Mouse (Mus musculus): Measurements from ENCODE around the gene Slc22a1.
"Not testable (repeated sequence)": the region's sequence is repeated elsewhere in the genome, so short reads cannot be mapped to it uniquely, and the experiment has no call there.

The Slc22a1 gene

DNA sequence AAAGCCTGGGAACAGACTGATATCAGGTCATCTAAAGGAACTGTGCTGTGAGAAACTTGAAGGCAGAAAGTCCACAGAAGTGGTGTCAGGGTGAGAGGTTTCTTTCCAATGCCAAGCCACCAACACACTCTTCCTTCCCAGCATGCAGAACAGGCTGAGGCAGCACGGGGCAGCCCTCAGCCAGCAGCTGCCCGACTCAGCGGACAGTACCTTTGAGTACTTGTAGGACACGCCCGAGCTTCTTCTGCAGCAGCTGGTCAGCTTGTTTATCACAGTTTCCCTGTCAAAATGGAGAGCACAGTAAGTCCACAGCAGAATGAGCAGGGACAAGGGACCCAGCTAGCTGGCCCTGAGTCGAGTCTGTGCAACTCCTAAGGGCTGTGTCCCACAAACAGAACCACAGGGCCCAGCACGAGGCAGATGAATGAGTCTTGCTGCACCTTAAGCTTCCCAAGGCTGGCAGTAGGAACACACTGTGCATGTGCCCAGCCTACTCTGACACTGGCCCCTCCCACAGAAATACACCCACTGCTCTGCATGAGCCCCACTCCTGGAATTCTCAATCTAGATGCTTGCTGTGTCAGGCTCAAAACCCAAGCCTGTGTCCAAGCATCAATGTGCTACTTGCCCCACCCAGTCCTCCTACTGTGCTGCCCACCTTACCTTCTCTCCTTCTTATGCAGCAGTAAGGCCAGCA, 9.4 kb upstream of the Slc22a1 start:
- DNase-seq (ENCODE audit: low spot score in 2 of 2): no peak

DNA sequence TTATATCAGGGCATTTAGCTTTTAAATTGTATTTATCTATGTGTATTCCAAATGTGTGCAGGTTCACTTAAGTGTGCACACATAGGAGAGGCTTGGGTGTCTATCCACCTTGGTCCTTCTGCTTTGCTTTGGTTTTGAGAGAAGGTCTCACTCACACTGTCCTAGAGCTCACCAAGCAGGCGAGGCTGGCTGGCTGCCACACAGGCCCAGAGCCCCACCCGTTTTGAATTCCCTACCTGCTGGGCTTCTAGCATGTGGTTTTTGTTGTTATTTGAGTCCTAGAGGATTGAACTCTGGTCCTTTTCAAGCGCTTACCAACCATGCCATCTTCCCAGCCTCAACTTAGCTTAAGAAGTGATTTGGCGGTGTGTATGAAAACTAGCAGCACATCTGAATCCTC, 8.8 kb upstream of the Slc22a1 start:
- DNase-seq (ENCODE audit: low spot score in 2 of 2): no peak

DNA sequence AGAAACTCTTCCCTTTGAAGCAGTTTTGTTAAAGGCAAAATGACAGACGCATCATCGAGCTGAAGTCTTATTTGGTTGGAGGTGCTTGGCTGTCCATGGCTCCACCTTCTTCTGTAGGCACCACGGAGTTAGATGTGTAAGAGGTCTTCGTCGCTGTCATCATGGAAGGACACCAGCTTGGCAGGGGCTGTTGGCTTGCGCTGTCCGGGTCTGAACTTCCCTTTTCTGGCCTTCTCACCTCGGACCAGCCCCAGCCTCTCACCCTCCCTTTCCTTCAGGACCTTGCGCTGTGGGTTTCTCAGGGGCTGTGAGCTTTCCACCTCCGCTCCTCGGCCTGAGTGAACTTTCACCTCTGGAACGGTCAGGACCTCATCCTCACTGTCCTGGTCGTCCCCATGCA, 8.0 kb upstream of the Slc22a1 start:
- DNase-seq (ENCODE audit: low spot score in 2 of 2): no peak

DNA sequence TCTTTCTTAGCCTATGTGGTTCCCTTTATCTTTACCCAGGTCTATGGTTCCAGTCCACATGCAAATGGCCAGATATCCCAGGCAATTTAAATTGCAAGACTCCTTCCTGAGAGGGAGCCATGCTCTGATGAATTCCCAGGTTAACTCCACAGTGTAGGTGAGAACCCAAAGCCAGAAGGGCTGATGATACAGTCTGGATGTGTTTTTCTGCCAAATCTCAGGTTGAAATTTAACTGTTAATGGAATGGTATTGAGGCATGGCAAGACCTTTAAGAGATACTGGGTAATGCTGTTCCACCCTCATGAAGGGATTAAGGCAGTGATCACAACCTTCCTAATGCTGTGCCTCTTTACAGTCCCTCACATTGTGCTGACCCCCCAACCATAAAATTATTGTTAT, 2.6 kb upstream of the Slc22a1 start:
- DNase-seq (ENCODE audit: low spot score in 2 of 2): no peak

DNA sequence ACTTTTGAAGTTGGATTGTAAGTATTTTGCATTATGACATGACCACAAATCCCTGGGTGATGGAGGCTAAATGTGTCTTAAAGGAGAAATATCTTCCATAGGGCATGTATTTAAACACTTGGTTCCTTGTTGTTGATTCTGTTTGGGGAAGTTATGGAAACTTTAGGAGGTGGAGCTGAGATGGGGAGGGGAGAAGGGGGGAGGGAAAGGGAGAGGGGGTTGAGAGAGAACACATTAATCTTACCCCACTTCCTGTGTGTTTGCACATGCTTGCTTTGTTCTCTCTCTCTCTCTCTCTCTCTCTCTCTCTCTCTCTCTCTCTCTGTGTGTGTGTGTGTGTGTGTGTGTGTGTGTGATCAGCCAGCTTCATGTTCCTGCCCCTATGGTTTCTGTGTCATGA, 1.5 kb upstream of the Slc22a1 start:
- DNase-seq (ENCODE audit: low spot score in 2 of 2): no peak

DNA sequence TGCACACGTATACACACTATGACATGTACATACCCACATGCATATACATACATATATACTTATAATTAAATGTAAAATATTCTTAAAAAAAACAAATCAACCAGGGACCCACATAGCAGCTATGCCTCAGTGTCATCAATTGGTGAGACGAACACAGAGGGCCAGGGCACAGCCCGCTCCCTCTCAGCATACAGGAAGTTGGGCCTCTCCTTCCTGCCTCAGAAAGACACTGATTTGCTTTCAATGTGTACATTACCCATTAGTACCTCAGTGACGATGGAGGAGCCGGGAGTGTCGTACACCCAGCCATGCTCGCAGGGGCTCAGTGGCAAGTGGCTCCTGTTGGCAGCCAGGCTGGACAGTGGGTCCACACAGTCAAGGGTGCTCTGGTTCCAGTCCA, 649 bp downstream of the Slc22a1 start:
- not testable (repeated sequence) for DNase-seq (ENCODE audit: low spot score in 2 of 2)

DNA sequence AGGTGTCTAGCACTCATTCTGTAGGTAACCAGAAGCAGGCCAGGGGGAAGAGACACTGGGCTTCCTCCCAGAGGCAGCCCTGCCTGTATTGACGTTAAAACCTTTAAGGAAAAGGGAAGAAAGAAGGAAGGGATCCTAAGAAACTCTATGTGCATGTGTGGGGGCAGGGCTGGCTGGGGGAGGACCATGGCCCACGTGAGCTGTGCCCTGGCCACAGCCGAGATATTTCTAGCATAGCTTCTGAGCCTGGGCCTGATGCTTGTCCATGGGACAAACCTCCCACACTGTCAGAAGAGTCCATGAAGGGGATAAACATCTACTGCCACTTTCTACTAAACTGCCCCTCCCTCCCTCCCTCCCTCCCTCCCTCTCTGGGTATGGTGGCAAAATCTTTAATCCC, 1.8 kb downstream of the Slc22a1 start:
- no peak for DNase-seq (ENCODE audit: low spot score in 2 of 2)

DNA sequence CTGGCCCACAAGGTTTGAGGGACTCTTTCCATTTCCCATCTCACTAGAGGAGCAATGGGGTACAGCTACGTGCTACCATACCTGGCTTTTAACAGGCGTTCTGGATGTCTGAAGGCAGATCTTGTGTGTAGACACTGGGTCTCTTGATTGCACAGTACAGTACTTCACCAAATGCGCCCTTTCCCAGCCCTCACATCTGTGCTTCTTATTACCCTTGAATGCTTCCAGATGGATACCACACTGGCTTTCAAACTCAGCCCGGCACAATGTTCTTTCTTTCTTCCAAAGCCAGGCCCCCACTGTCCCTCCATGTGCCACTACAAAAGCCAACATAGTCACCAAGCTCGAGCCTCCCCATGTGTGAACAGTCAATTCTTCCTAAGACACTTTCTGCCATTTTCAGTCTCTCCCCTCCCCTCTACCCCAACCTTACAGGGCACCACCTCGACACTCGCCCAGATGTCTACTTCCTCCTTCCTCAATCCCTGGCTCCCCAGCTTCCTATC, 3.3 kb downstream of the Slc22a1 start:
- DNase-seq (ENCODE audit: low spot score in 2 of 2): no peak

DNA sequence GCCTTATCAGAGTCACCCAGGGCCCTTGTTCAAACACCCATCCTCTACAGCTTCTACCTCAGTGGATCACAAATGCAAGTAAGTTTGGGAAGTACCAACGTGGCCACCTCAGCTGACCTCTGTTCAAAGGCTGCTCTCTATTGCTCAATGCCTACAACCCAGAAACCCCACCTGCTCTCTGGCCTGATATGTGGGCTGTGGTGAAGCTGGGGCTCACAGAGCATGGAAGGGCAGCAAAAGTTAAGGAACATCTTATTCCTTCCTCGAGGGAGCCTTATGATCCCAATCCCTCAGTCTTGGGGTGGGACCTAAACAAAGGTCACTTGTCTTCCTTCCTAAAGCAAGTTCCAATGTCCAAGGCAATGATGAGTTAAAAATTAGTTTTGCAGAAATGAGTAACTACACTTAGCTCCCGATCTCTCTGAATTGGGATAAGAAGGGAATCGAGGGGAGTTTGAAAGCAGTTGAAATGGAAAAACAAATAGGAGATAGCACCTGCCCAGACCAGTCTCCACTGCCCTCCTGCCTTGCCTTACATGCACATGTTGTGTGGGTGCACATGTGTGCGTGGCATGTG, 4.5 kb downstream of the Slc22a1 start:
- DNase-seq (ENCODE audit: low spot score in 2 of 2): no peak

DNA sequence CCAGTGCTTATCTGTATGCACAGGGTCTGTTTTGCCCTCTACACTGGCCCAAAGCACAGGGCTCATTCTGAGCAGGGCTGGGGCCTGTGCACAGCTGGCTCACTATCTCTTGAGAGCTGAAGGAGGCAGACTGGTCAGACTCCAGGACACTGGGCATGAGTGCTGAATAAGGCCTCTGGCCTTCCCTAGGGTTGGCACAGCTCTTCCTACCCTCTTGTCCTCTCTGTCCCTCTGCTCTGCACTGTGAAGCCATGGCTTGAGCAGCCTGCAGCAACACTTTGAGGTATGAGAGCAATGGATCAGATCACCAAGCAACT, 6.3 kb downstream of the Slc22a1 start:
- DNase-seq (ENCODE audit: low spot score in 2 of 2): no peak

DNA sequence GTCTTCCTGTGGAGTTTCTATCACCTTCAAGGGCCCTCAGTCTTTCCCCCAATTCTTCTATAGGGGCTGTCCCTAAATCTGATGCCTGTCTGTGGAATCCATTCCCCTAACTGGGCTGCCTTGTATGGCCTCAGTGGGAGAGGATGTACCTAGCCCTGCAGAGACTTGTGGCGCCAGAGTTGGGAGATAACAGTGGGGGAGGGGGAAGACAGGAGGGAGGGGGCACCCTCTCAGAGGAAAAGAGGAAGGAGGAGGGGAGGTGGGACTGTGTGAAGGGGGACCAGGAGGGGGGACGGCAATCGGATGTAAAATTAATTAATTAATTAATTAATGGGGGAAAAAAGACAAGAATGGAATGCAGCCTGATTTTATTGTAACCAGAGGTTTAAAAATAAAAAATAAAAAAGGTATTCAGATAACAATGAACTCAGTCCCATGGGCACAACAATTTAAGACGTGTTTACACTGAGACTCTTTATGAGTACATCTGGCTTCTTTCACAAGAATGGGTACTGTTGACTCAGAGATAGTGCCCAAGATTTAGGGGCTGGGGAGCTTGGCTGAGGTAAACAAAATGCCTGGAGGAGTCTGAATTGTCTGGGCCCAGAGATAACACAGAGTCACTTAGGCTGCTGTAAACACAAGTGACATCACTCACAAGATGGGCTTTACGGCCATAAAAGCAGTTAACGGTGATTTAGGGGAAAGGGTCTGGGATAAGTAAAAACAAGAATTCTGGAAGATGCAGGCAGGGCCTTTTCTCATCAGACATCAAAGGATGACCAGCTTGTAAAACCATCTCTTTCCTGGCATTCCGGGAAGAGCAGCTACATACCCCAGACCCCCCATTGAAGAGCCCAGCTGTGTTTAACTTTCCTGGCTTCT, 6.9 kb downstream of the Slc22a1 start:
- DNase-seq (ENCODE audit: low spot score in 2 of 2): no peak

DNA sequence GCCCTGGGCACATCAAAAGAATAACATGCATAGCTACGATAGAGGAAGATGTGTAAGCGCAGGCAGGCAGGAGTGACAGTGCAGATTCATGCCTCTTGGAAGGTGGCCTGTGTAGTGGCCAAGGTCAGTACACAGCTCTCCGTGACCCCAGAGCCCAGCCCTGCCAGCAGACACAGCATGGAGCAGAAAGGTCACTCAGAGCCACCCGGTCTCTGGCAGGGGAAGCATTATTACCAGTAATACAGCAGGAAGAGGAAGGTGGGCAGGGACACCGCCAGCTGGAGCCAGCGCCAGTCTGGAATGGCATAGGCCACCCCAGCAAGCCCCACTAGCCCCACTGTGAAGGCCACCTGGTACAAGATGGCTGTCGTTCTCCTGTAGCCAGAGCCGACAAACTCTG, 11.5 kb downstream of the Slc22a1 start:
- DNase-seq (ENCODE audit: low spot score in 2 of 2): no peak

DNA sequence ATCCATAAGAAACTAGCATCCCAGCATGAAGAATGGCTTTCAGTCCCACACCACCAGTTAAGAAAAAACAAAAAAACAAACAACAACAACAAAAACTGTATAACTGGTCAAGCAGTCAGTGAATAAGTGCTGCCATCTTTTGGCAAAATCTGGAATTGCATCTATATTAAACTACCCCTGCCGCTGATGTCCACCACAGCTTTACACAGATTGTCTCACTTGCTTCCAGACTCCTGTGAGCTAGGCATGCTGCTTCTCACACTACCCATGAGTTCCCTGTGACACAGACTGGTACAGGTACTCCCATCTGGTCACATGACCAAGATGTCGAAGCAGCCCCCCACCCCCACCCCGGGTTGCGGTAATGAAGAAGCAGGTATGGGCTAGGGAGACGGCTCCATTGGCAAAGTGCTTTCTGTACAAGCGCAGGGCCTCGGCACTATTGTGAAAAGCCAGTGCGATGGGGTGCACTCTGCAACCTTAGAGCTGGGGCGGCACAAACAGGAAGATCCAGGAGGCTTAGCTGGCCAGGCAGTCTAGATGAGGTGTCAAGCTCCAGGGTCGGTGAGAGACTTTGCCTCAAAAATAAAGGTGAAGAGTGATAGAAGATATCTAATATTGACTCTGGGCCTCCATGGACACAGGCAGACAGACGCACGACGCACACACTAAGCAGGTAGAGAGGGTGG, 14.9 kb downstream of the Slc22a1 start:
- DNase-seq (ENCODE audit: low spot score in 2 of 2): no peak

DNA sequence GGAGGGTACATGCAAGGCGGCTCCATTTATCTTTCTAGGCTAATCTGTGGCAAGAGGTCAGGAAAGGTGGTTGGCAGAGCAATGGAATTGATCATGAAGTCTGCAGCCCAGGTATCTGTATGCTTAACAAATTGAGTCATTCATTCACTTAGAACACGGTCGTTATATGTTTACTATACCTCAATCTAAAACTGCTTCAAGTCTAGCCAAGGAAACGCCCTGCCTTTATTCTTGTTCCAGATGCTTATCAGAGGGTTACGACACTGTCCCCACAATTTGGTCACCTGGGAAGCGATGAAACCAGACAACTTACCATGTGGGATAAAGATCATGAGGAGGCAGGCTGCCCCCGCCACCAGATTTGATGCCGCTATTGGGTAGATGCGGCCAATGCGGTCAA, 16.4 kb downstream of the Slc22a1 start:
- no peak for DNase-seq (ENCODE audit: low spot score in 2 of 2)

DNA sequence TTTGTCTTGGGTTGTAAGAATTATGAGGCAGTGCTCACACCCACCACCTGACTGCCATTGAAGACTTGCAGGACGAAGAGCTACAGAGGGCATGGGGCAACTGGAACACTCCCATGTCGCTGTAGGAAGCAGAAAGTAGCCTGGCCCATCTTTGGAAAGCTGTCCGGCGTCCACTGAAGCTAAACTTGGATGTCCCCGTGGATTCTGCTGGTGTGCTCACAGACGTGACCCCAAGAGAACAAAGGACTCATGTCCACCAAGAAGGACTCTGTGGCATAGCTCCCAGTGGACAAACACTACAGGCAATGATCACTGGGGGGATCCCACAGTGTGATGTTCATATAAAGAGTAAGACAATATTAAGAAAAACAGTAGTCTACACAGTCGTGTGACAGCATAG, 16.8 kb downstream of the Slc22a1 start:
- no peak for DNase-seq (ENCODE audit: low spot score in 2 of 2)

DNA sequence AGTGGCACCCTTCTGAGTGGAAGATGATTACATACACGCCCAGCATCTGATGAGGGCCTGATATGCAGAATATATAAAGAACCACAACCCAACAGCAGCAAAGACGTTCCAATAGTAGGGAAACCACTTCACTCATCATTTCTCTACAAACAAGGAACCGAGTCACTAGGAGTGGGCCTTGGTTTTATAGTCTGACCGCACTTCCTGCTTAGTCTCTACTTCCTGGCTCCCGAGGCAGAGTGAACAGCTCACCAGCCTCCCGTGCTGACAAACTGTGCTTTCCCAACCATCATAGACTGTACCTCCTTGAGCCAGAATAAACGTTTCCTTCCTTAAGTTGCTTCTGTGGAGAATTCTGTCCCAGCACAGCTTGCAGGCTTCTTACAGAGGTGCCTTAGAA, 19.8 kb downstream of the Slc22a1 start:
- DNase-seq (ENCODE audit: low spot score in 2 of 2): no peak

DNA sequence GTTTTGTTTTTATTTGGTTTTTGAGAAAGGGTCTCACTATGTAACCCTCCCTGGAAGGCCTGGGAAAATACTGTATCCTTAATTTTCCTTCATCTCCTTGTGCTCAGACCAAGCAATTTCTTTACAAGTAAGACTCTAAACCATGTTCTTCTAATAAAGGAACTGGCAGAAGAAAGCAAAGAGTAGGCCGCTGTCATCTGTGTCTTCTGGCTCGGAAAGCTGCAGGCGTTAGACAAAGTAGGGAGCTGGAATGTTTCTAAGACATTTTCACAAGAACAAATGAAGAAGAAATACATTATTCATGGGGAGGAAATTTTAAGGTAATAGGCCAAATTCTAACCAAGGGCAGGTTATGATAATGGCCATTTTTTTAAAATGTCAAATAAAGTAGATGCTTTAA, 21.6 kb downstream of the Slc22a1 start:
- DNase-seq (ENCODE audit: low spot score in 2 of 2): no peak

DNA sequence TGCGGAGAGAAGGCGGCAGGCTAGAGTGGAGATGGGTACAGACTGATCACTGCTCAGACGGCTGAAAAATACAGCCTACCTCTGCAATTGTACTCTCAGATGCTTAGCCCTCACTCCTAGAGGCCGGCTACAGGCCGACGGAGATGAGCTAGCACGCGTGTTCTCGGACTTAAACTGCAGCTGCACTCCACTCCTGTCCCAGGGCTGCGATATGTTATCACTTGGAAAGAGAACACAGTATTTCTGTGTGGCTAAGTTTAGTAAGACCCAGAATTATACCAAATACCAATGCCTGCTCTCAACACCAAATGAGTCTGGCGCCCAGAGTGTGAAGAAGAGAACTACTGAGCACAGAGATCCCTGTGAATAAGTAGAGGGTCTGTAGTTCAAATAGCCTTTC, 23.0 kb downstream of the Slc22a1 start:
- DNase-seq (ENCODE audit: low spot score in 2 of 2): no peak

DNA sequence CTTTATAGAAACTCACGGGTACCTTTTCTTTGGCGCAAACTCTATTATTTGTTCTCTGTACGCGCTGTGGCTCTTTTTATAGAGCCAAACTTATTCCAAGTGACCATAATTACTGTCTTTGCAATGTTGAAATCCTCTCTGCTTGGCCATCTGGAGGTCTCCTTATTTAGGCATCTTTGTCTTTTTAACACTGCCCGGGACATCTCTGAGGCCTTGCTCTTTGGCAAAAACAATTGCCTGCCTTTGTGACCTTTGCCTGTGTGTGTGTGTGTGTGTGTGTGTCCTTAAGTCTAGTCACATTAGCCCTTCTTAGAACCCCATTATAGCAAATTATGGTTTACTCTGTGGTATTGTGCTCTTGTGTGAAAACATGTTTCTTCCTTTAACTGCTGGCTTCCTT, 30.2 kb downstream of the Slc22a1 start:
- DNase-seq (ENCODE audit: low spot score in 2 of 2): no peak

DNA sequence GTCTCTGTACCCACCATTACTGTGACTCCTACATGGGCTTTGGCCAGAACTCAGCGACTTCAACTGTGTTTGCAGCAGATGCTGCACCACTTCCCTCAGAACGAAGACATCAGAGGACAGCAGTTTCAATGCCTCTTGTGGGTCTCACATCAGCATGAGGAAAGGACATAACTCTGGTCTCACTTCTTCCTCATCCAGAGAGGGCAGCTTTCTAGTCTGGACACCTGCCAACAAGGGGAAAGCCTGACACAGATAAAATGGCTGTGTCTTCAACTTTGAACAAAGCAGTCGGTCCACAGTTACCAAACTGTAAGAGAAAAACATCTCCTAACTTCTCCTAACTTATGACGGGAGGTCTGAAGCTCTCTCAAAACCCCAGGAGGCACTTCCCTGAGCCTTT, 34.5 kb downstream of the Slc22a1 start:
- DNase-seq (ENCODE audit: low spot score in 2 of 2): no peak

DNA sequence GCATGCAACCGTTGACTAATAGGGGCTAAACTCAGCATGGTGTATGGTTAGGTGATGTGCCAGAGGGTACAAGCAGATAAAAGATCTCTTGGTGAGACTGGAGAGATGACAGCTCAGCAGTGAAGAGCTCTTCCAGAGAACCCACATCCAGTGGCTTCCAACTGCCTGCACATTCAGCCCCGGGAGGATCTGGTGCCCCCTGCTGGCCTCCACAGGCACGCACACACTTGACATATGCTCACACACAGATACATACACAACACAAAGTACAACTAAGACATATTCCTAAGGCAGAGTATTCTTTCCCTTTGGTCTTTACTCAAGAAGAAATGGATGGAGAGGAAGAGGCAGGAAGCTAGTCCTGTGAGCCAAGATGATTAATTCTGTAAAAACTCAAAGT, 36.0 kb downstream of the Slc22a1 start:
- no peak for DNase-seq (ENCODE audit: low spot score in 2 of 2)

DNA sequence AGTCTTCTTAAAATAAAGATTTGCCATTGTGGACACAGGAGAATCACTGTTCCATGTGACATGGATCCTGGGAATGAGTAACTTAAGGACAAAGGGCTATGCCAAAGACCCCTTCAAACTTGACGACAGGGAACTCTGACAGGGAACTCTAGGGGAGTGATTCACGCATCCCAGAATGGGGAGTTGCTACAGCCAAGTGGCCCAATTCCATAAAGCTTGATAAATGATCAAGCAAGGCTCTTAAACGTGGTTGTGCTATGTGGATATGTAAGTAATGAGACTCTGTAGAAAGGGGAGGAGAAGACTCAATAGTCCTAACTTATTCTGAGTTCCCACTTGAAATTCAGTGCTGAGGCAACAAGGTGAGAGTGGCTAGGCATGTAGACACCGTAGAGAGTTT, 40.8 kb downstream of the Slc22a1 start:
- no peak for DNase-seq (ENCODE audit: low spot score in 2 of 2)

Data from frontal cortex, postnatal 25 days (tissue).